22 mouse cellular contexts compared by ENCODE assay signal in genomic region chr12:97161429-97161828, GRCm38 (mm10).
DNase-seq lines count a peak whose midpoint lies in the region; ATAC-seq and TF ChIP-seq lines count a peak whose summit lies in the region.
"Had no signal": no experiment of that assay in that cellular context is flagged by ENCODE, and none has a peak within 500 bp of the region (broad histone marks: within the 10 kb centered on the region; RNA-seq: fewer than 3 reads in every experiment).

No protein-coding gene starts in this region.

- no peaks in the 10 kb centered on the region; the same call in 1 of the 2 replicates for H3K4me1 ChIP-seq in limb, embryonic 12.5 days (replicated peaks)
- H3K4me1 ChIP-seq in limb, embryonic 10.5 days, result peaks cover 21% of the 10 kb centered on the region
- peaks cover 0 to 19% of the 10 kb centered on the region in 2 experiments; a peak in 2 of 4 replicates for H3K4me1 ChIP-seq in CH12.LX (ENCODE audit: control insufficient read depth in 1 of 2, insufficient read depth in 2 of 2)
- H3K4me1 ChIP-seq: heart, embryonic 10.5 days; liver, embryonic 12.5 days had no signal

- 0 out of 2 replicates have a peak overlapping the region, but pooled peaks have one; percentile 6 for H3K4me2 ChIP-seq in limb, embryonic 12.5 days
- no peak overlapping the region for H3K4me2 ChIP-seq in CH12.LX (ENCODE audit: insufficient read depth, low read depth, poor library complexity, severe bottlenecking)
- H3K4me2 ChIP-seq: kidney, embryonic 15.5 days; liver, embryonic 12.5 days had no signal

- no peaks in the 10 kb centered on the region for H3K36me3 ChIP-seq in limb, embryonic 12.5 days
- H3K36me3 ChIP-seq in limb, embryonic 10.5 days, result no peaks in the 10 kb centered on the region
- no peaks in the 10 kb centered on the region for H3K36me3 ChIP-seq in CH12.LX (replicated peaks in 1 of 2; ENCODE audit: control insufficient read depth in 1 of 2, insufficient read depth in 1 of 2, low read length in 1 of 2)
- H3K36me3 ChIP-seq: heart, embryonic 10.5 days; kidney, embryonic 15.5 days; liver, embryonic 12.5 days had no signal

- no peak overlapping the region for H3K9ac ChIP-seq in limb, embryonic 12.5 days (replicated peaks)
- H3K9ac ChIP-seq in CH12.LX (ENCODE audit: insufficient read depth, low read depth), result no peak overlapping the region
- H3K9ac ChIP-seq: forebrain, postnatal 0 days; kidney, embryonic 15.5 days; liver, embryonic 12.5 days had no signal

- H3K79me2 ChIP-seq in CH12.LX (replicated peaks; ENCODE audit: control insufficient read depth, extremely low read depth, insufficient read depth, poor library complexity, severe bottlenecking), result no peaks in the 10 kb centered on the region

- H3K4me3 ChIP-seq in limb, embryonic 12.5 days (replicated peaks), result no peak overlapping the region
- H3K4me3 ChIP-seq in limb, embryonic 10.5 days, result no peak overlapping the region
- no peak overlapping the region for H3K4me3 ChIP-seq in CH12.LX (replicated peaks in 1 of 3; ENCODE audit: low read depth in 2 of 3, low read length in 2 of 3, poor library complexity in 1 of 3)
- H3K4me3 ChIP-seq: heart, embryonic 10.5 days; kidney, embryonic 15.5 days; liver, embryonic 12.5 days had no signal

- H3K27me3 ChIP-seq in limb, embryonic 12.5 days, result no peaks in the 10 kb centered on the region
- no peaks in the 10 kb centered on the region for H3K27me3 ChIP-seq in limb, embryonic 10.5 days (ENCODE audit: low read depth, poor library complexity, severe bottlenecking)
- H3K27me3 ChIP-seq in CH12.LX (replicated peaks), result no peaks in the 10 kb centered on the region
- H3K27me3 ChIP-seq: kidney, embryonic 15.5 days; liver, embryonic 12.5 days; Patski had no signal

- no peak overlapping the region for H3K27ac ChIP-seq in limb, embryonic 12.5 days
- H3K27ac ChIP-seq in limb, embryonic 10.5 days, result no peak overlapping the region
- no peak overlapping the region for H3K27ac ChIP-seq in CH12.LX (ENCODE audit: insufficient read depth, low read depth)
- H3K27ac ChIP-seq: heart, embryonic 10.5 days; hindbrain, postnatal 0 days; kidney, embryonic 15.5 days; liver, embryonic 12.5 days had no signal

- 35% methylated on average over 9 of the region's 9 CpGs for WGBS in limb, embryonic 12.5 days
- 68% methylated on average over 9 of the region's 9 CpGs for WGBS in limb, embryonic 10.5 days

- no peaks in the 10 kb centered on the region for H3K9me3 ChIP-seq in limb, embryonic 12.5 days
- no peaks in the 10 kb centered on the region for H3K9me3 ChIP-seq in limb, embryonic 10.5 days (replicated peaks)
- H3K9me3 ChIP-seq in CH12.LX (replicated peaks; ENCODE audit: low read length), result peaks cover 10% of the 10 kb centered on the region
- H3K9me3 ChIP-seq: heart, embryonic 10.5 days; kidney, embryonic 15.5 days; liver, embryonic 12.5 days had no signal

- dilution Hi-C loops in CH12.LX (cut with MboI; ENCODE audit: extremely low pct_ligation_motif_present, extremely low pct_unique_long_range_greater_than_20kb, low sequenced_read_pairs), result no loop called here

- TF ChIP-seq EP300 in CH12.LX (IDR thresholded peaks at IDR 0.05; ENCODE audit: low read length), result peak; percentile 35; the same call in 1 of the 2 replicates

- no peak for TF ChIP-seq CTCF in CH12.LX (conservative IDR thresholded peaks at IDR 0.05 in 1 of 2, IDR thresholded peaks at IDR 0.05 in 1 of 2; ENCODE audit: low read depth in 2 of 2, low read length in 2 of 2)

- ATAC-seq in frontal cortex, adult (ENCODE audit: low TSS enrichment), result peak; percentile 44; the same call in 1 of the 2 replicates
- no peak for ATAC-seq in limb, embryonic 12.5 days (ENCODE audit: insufficient number of reproducible peaks, insufficient read depth, low FRiP score, low TSS enrichment, low read depth)
- ATAC-seq: CD4-positive, CD25-positive, alpha-beta regulatory T cell, adult 4 months; forebrain, postnatal 0 days; hindbrain, postnatal 0 days; intestine, embryonic 16.5 days; liver, embryonic 12.5 days; Patski had no signal

- TF ChIP-seq POLR2A in CH12.LX (IDR thresholded peaks at IDR 0.05; ENCODE audit: low read depth, low read length), result no peak

- in situ Hi-C loops in CH12.LX (cut with MboI; ENCODE audit: low pct_ligation_motif_present, low pct_unique_long_range_greater_than_20kb, low sequenced_read_pairs), result no loop called here

- no peak for DNase-seq in frontal cortex, postnatal 10 days (ENCODE audit: low spot score in 2 of 2)
- DNase-seq in limb, embryonic 10.5 days (ENCODE audit: low spot score), result no peak
- peak; percentile 48 for DNase-seq in CH12.LX (ENCODE audit: extremely low read depth)
- peak; percentile 27 for DNase-seq in forelimb bud, embryonic 11.5 days (ENCODE audit: low read depth, low spot score)
- DNase-seq in neural tube, embryonic 10.5 days (ENCODE audit: extremely low spot score, low spot score), result no peak
- DNase-seq: adrenal gland, adult 2 months; cerebellum, adult 9-10 months; forebrain, postnatal 0 days; left cerebral cortex, postnatal 4 days; lung, adult 18-20 months; lung, postnatal 10 days; right cerebral cortex, postnatal 25 days; spleen, adult 18-20 months had no signal

- no peak for TF ChIP-seq RAD21 in CH12.LX (IDR thresholded peaks at IDR 0.05; ENCODE audit: low read depth, low read length)

TF ChIP-seq in CH12.LX, 34 proteins besides CTCF, POLR2A, EP300 and RAD21:
- peak; percentile 45; the same call in 1 of the 2 replicates for TF ChIP-seq JUND (conservative IDR thresholded peaks at IDR 0.05; ENCODE audit: low read depth, low read length)
- peak; percentile 23; the same call in 1 of the 2 replicates for TF ChIP-seq IRF4 (IDR thresholded peaks at IDR 0.05; ENCODE audit: low read depth, low read length)
- TF ChIP-seq UBTF (IDR thresholded peaks at IDR 0.05; ENCODE audit: low read depth, low read length), result no peak

Comparison
In these comparisons a context has a peak if more than half of its experiments do, and no peak if none do; other contexts are left out.
1. DNase-seq: peak in CH12.LX (single experiment) and forelimb bud, embryonic 11.5 days (single experiment); none in frontal cortex, postnatal 10 days (0 of 2), limb, embryonic 10.5 days (single experiment) and neural tube, embryonic 10.5 days (single experiment).